Mouse (Mus musculus) megakaryocyte progenitor cell, adult 5-6 weeks (primary cell): ENCODE measurements around the gene Spib. TPM values are rescaled to one million over a fixed set of nuclear protein-coding genes. Genes with fewer than 3 reads are reported as not detected.

Source experiments
- ATAC-seq: replicated peaks from 2 replicates; pipeline ENCODE4 v1.8.0; 2016; ENCODE audit warnings: mild to moderate bottlenecking, moderate TSS enrichment, inconsistent platforms; ENCODE audit not compliant: poor library complexity
- total RNA-seq, 2 experiments: library from RNA; stranded (forward) in 1 of 2; stranded (reverse) in 1 of 2; fragments of 157-497, 149-512 nt in 1 of 2; fragments of 200-1000 nt in 1 of 2; gene quantifications; 2 replicates each; pipeline versions ENCODE4 v1.2.3 to v1.2.4; 2015 to 2017

The Spib gene
- 0.20 TPM in 1 of 2 replicates, not detected in the other for total RNA-seq (2015)
- total RNA-seq (2017) = 0.04 TPM in 1 of 2 replicates, not detected in the other

DNA sequence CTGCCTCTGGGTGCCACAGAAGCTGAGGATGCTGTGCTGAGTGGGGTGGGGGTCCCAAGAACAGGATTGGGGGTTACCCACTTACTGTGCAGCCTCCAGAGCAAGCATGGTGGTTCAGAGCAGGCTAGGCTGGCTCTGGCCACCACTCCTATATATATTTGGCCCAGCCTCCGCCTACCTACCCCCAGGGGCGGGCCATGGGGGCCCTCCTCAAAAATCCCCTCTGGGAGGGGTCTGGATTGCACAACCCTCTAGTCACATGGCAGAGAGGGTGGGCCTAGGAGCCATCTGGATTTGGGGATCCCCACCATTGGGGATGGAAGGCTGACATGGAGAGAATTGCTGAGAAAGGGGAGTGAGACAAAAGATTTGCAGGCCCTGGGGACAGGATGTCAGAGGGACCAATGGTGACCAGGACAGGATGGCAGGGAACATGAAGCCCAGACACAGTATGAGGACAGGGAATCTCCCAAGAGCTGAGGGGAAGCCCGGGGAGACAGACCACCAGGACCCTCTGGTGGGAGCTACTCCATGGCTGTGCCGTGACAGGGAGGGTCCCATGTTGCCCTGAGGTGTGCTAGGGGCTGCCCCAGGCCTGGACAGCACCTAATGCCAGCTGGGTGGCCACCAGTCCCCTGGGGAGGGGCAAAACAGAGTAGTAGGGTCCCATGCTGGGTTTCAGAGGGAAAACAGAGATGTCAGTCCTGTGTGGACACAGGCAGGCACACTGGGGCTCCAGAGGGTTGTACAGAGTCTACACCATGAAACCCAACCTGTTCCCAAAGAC, at the start of gene Spib:
TSS of gene Spib (minus strand) at position 126 of the 787 bp plus-strand sequence.
- no peak for ATAC-seq

GRCm38 (mm10) chr7:44581637-44582036, 49.8 kb upstream of the Spib start:
- ATAC-seq = no peak

GRCm38 (mm10) chr7:44576333-44576844, 44.5 kb upstream of the Spib start:
- ATAC-seq = peak; percentile 35; the same call in 1 of the 2 replicates

DNA sequence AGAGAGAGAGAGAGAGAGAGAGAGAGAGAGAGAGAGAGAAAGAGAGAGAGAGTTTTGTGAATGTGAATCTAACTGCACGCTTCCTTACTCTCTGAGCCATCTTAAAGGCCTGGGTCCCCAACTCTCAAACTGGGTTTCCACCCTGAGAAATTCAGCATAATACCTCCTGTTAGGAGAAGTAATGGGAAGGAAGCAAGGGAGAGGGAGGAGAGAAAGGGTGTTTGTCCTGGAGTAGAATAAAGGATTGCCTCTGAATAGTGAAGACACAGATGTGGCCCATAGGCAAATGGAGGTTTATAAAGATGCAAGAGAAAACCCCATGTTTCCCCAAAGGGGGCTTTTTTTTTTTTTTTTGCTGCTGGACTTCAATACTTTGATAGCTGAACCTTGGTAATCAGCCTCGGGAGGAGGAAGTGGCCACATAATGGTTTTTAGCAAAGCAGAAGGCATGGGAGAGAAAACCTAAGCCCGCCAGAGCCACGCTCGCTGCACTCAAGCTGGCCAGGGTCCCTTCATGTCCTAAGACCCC, 41.1 kb upstream of the Spib start:
- ATAC-seq = no peak

DNA sequence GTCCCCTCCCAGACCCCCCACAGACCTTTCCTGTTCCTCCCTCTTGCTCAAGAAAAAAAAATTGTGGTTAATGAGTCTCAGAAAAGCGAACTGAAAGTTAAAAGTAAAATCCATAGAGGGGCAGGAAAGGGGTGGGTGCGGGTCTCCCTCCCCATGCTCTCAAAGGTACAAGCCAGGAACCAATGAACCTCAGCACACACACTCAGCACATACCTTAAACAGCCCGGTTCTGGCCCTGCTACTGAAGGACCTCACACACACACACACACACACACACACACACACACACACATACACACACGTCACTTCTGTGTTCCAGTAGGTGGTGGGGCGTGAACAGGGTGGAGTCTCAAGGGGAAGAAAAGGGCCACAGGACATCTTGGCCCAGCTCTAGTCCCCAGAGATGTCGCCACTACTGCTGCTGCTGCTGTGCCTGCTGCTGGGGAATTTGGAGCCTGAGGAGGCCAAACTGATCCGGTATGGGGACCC, 40.4 kb upstream of the Spib start, which contains the start of gene Napsa:
TSS of gene Napsa (plus strand) at position 168 of the 489 bp plus-strand sequence.
- peak; percentile 88 for ATAC-seq

GRCm38 (mm10) chr7:44571811-44572210, 39.9 kb upstream of the Spib start:
- ATAC-seq = no peak

- ATAC-seq = no peak
These were observed 39.1 kb upstream of the Spib start for GRCm38 (mm10) chr7:44570989-44571388.

DNA sequence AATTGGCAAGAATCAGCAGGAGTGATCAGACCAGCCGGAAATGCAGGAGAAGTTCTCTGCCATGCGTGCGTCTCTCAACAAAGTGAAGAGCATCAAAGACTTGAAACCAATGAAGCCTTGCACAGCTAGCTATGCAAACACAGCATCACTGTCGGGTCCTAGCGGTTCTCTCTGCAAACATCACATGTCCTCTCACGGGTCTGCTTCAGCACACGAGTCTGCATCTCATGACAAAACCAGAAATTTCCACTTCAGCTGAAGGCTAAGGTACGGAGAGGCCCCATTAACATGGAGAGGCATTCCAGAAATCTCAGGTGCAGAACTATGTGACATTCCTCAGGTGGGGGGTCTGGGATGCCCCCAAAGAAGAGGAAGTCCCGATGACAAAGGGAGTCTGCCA, 36.9 kb upstream of the Spib start:
- no peak for ATAC-seq

DNA sequence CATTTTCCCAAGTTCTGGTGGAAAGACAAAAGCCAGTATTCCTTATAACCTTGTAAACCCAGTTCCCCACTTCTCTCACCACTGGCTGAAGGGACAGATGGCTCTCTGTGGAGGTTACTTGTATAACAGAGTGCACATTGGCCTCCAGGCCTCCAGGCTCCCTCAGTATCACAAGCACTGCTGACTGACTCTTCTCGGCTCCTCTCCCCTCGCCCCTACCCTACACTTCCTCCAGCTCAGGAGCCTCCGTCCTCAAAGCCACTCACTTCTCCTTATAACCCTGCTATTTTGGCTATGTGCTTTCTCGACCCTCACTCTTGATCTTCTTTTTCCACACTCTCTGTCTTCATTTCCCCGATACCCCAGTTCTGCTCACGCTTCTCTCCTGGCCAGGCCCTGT, 33.5 kb upstream of the Spib start:
- peak; percentile 58 for ATAC-seq

DNA sequence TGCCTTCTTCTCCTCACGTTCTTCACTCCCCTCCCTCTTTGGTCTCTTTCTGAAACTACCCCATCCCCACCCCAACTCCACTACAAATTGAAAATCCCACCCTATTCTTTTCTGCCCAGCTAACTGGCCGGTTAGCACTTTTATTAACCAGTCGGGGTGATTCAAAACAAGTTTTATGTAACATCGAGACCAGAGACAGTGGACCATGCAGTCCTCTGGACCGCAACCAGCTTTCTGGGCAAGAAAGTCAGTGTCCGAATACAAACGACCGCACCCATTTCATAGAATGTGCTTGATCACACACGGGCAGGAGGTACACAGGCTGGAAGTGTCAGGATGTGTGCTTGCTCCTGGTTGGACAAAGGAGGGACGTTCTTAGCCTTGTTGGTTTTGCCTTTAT, 32.6 kb upstream of the Spib start:
- ATAC-seq = no peak

DNA sequence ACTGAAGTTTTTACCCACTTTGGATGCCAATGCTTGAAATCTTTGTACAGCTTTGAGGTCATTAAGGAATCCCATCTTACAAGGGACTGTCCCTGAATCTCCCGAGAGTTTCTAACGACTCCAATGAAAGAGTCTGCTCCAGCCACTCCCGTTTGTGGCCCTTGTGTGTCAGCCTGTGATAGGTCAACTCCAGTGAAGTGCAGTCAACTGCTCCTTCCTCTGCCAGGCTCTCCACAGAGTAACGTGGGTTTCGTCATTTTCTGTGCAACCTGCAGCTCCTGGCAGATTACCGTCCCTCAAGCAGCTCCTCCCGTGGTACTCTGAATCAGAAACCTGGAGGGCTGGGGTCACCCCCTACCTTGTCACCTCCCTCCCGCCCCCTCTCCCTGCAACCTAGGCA, 31.4 kb upstream of the Spib start:
- ATAC-seq = peak; percentile 44

GRCm38 (mm10) chr7:44560435-44561400, 28.8 kb upstream of the Spib start:
- peak; percentile 84 for ATAC-seq

GRCm38 (mm10) chr7:44557629-44558028, 25.8 kb upstream of the Spib start:
- no peak for ATAC-seq

DNA sequence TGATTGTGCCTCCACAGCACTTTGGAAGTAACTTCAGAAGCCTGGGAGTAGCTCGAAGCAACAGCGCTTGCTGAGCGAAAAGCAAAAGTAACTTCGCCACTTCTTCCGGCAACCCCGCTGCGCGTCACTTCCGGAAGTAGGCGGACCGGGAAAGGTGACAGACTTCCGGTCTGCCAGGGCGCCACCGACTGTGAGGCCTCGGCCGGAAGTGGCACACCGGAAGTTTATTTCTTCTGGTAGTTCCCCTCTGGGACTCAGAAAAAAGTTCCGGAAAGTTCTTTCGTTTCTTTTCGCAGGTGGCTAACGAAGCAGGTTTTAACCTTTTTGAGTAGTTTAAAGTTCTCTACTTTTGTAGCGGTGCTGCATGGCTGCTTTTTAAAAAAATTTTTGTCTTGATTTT, 22.0 kb upstream of the Spib start, which contains the start of gene Nr1h2:
TSS of gene Nr1h2 (minus strand) at position 126 of the 400 bp plus-strand sequence.
- ATAC-seq = peak; percentile 75

DNA sequence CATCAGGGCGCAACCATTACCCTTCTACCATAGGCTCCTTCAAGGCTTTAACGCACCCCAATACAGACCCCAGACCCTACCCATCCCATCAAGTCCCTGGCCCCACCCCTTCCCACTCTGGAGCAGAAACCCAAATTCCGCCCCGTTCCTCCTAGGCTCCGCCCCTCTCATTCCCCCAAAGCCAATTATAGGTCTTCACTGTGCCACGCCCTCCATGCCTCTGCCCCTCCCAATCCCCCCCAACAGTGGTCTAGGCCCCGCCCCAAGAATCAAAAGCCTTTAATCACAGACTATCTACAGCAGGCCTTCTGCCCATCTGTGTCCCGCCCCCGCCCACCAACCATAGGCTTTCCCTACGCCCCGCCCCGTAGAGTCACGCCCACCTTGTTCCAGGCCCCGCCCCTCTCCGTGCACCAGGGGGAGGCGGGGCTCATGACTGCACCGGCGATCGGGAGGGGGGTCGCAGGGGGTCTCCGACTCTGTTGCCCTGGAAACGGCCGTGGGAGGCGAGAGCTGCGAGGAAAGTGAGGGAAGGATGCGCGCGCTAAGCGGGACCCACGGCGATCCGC, 21.4 kb upstream of the Spib start:
- ATAC-seq = peak; percentile 62

GRCm38 (mm10) chr7:44552141-44552908, 20.5 kb upstream of the Spib start:
- ATAC-seq = no peak

GRCm38 (mm10) chr7:44551731-44552130, 19.9 kb upstream of the Spib start:
- no peak for ATAC-seq

- no peak for ATAC-seq
These were observed 19.4 kb upstream of the Spib start for GRCm38 (mm10) chr7:44551301-44551700.

GRCm38 (mm10) chr7:44550409-44550678, 18.5 kb upstream of the Spib start:
- no peak for ATAC-seq
